Mouse (Mus musculus) hindbrain, embryonic 11.5 days (tissue): ENCODE data around the gene Il1r2. TPM values are rescaled to one million over a fixed set of nuclear protein-coding genes. Genes with fewer than 3 reads are reported as not detected.

Experiments
- ATAC-seq: fragments of 200-750 bp; cut with Nextera tagmentation; 2 replicates; pipeline ENCODE4 v1.8.0; 2017; ENCODE audit warnings: mild to moderate bottlenecking, moderate TSS enrichment, moderate library complexity; ENCODE audit not compliant: low FRiP score
- DNase-seq: peaks from one replicate; pipeline ENCODE4 v3.0.0-alpha.2; 2015; ENCODE audit warnings: low spot score
- H3K27ac ChIP-seq: fragments of 300-500 bp; sonication (generic); 2 replicates; pipeline ENCODE4 v1.5.1; 2014; ENCODE audit warnings: mild to moderate bottlenecking, low read depth, low read length
- H3K27me3 ChIP-seq: fragments of 300-500 bp; sonication (generic); 2 replicates; pipeline ENCODE4 v1.6.1; 2014; ENCODE audit warnings: mild to moderate bottlenecking, low read length, moderate library complexity, mixed read lengths; ENCODE audit not compliant: control insufficient read depth, insufficient read depth
- H3K36me3 ChIP-seq: fragments of 300-500 bp; sonication (generic); 2 replicates; pipeline ENCODE4 v1.6.1; 2014; ENCODE audit warnings: mild to moderate bottlenecking, low read length, moderate library complexity, mixed read lengths; ENCODE audit not compliant: control insufficient read depth, insufficient read depth
- H3K4me1 ChIP-seq: fragments of 300-500 bp; sonication (generic); replicated peaks from 2 replicates; pipeline ENCODE4 v1.6.1; 2014; ENCODE audit warnings: low read length, mixed read lengths; ENCODE audit not compliant: control insufficient read depth, insufficient read depth
- H3K4me2 ChIP-seq: fragments of 300-500 bp; sonication (generic); replicated peaks from 2 replicates; pipeline ENCODE4 v1.6.1; 2014; ENCODE audit warnings: mild to moderate bottlenecking, low read depth, low read length
- H3K4me3 ChIP-seq: fragments of 300-500 bp; sonication (generic); 2 replicates; pipeline ENCODE4 v1.5.1; 2014; ENCODE audit warnings: low read depth, low read length
- H3K9ac ChIP-seq: fragments of 300-500 bp; sonication (generic); 2 replicates; pipeline ENCODE4 v1.6.1; 2014; ENCODE audit warnings: low read depth, low read length
- H3K9me3 ChIP-seq: fragments of 300-500 bp; sonication (generic); 2 replicates; pipeline ENCODE4 v1.6.1; 2016; ENCODE audit warnings: low read length; ENCODE audit not compliant: control insufficient read depth
- WGBS: fragments of 180-500 bp; shearing (Covaris S2); extraction: QIAGEN DNeasy Blood & Tissue Kit; methylation state at CpG from one replicate; pipeline ENCODE4 v1.1.7; 2014; 5-methylcytosine and 5-hydroxymethylcytosine counted together
- polyA plus RNA-seq: library from polyadenylated mRNA; unstranded; fragments of >200 nt; fragmentation: Nextera tagmentation; extraction: Ambion mirVana; gene quantifications from 2 replicates; pipeline ENCODE4 v1.2.1, GENCODE M21; 2014

Gene Il1r2
- polyA plus RNA-seq, 1 experiment from 2014 or later: not detected

GRCm38 (mm10) chr1:40106719-40107118 is 32.8 kb downstream of the Il1r2 start:
- 75% methylated on average over 4 of the region's 4 CpGs for WGBS

GRCm38 (mm10) chr1:40107971-40108749 is 34.3 kb downstream of the Il1r2 start:
- H3K36me3 ChIP-seq: no peaks in the 10 kb centered on the region
- H3K9ac ChIP-seq: no peak overlapping the region
- H3K4me2 ChIP-seq: no peak overlapping the region
- H3K4me3 ChIP-seq: no peak overlapping the region
- no peaks in the 10 kb centered on the region for H3K27me3 ChIP-seq
- 79% methylated on average over 5 of the region's 5 CpGs for WGBS
- no peak overlapping the region for H3K27ac ChIP-seq
- no peaks in the 10 kb centered on the region for H3K4me1 ChIP-seq
- H3K9me3 ChIP-seq: no peaks in the 10 kb centered on the region
- DNase-seq: no peak
- ATAC-seq: no peak

More at GRCm38 (mm10) chr1:40106719-40107118, 32.8 kb downstream of the Il1r2 start:
- Histone ChIP-seq H3K9ac (no peak overlapping the region), H3K27ac (no peak overlapping the region), H3K9me3 (no peaks in the 10 kb centered on the region), H3K36me3 (no peaks in the 10 kb centered on the region), H3K27me3 (no peaks in the 10 kb centered on the region), H3K4me1 (no peaks in the 10 kb centered on the region), H3K4me2 (no peak overlapping the region), H3K4me3 (no peak overlapping the region)
- ATAC-seq: no peak
- no peak for DNase-seq

DNA sequence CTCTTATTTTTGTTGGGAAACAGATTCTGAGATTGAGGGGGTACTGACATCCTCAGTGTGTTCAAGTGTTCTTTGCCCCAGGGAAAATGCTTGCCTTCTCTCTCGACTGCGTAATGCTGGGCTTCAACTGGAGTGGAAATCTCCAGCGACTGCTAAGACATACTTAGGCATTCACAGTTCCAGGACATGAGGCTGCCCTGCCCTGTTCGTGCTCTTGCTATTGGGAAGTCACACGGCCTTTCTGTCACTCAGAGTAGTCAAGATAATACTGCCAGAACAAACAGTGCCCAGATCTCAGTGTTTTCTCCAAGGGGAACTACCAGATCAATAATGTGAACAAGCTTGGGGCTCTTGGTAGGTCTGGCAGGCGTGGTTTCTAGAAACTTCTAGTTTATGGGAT is 35.9 kb downstream of the Il1r2 start:
- no peaks in the 10 kb centered on the region for H3K36me3 ChIP-seq
- H3K9me3 ChIP-seq: no peaks in the 10 kb centered on the region
- H3K4me3 ChIP-seq: no peak overlapping the region
- H3K27ac ChIP-seq: no peak overlapping the region
- no peak overlapping the region for H3K9ac ChIP-seq
- no peaks in the 10 kb centered on the region for H3K4me1 ChIP-seq
- no peaks in the 10 kb centered on the region for H3K27me3 ChIP-seq
- 78% methylated on average over 6 of the region's 6 CpGs for WGBS
- ATAC-seq (no peak), DNase-seq (no peak)
- H3K4me2 ChIP-seq: no peak overlapping the region

DNA sequence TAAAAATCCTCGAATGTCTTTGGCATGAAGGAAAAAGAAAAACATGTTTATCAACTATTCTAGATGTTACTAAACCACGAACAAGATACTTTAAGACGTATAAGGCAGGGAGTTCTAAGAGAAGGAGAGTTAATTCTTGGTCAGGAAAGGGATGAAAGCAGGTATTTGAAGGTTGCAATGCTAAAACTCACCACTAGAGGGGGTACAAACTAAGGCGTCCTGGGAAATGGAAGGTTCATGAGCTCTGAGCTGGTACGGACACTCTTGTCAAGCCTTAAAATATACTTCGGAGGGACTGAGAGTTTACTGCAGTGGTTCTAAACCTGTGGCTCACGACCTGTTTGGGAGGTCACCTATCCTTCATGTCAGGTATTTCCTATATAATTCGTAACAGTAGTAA is 41.4 kb downstream of the Il1r2 start:
- no peak overlapping the region for H3K4me2 ChIP-seq
- no peaks in the 10 kb centered on the region for H3K4me1 ChIP-seq
- peak; percentile 80 for DNase-seq
- no peak overlapping the region for H3K9ac ChIP-seq
- no peak for ATAC-seq
- no peaks in the 10 kb centered on the region for H3K36me3 ChIP-seq
- no peaks in the 10 kb centered on the region for H3K27me3 ChIP-seq
- H3K27ac ChIP-seq: no peak overlapping the region
- 51% methylated on average over 8 of the region's 8 CpGs for WGBS
- no peak overlapping the region for H3K4me3 ChIP-seq
- H3K9me3 ChIP-seq: no peaks in the 10 kb centered on the region

DNA sequence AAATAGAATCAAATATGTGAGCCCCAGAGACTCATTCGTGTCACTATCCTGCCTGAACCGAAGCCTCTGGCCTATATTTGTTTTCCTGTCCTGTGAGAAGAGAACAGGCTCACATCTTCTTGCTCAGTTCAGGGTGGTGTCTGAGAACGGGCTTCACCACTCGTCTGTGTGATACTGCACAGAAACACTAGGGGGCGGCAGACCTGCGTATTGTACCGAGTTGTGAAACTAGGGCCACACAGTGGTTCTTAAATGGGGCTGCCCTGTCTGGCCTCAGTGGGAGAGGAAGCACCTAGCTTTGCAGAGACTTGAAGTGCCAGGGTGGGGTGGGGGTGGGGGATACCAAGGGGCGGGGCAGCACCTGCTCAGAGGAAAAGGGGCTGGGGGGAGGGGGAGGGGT is 42.5 kb downstream of the Il1r2 start:
- H3K27ac ChIP-seq: no peak overlapping the region
- 10% methylated on average over 8 of the region's 8 CpGs for WGBS
- no peak overlapping the region for H3K9ac ChIP-seq
- DNase-seq (peak; percentile 89), ATAC-seq (0 out of 2 replicates have a peak, but pooled peaks have one; percentile 45)
- H3K4me1 ChIP-seq: no peaks in the 10 kb centered on the region
- H3K27me3 ChIP-seq: no peaks in the 10 kb centered on the region
- H3K9me3 ChIP-seq: no peaks in the 10 kb centered on the region
- H3K4me2 ChIP-seq: no peak overlapping the region
- H3K4me3 ChIP-seq: no peak overlapping the region
- no peaks in the 10 kb centered on the region for H3K36me3 ChIP-seq

- H3K27me3 ChIP-seq: no peaks in the 10 kb centered on the region
- H3K4me2 ChIP-seq: no peak overlapping the region
- no peak overlapping the region for H3K9ac ChIP-seq
- WGBS: 47% methylated on average over 9 of the region's 10 CpGs
- H3K4me3 ChIP-seq: no peak overlapping the region
- H3K4me1 ChIP-seq: no peaks in the 10 kb centered on the region
- H3K27ac ChIP-seq: no peak overlapping the region
- H3K9me3 ChIP-seq: no peaks in the 10 kb centered on the region
- ATAC-seq: 0 out of 2 replicates have a peak, but pooled peaks have one; percentile 12
- H3K36me3 ChIP-seq: no peaks in the 10 kb centered on the region
- peak; percentile 29 for DNase-seq
These were observed 43.7 kb downstream of the Il1r2 start for GRCm38 (mm10) chr1:40117565-40117964.

- no peaks in the 10 kb centered on the region for H3K4me1 ChIP-seq
- H3K27me3 ChIP-seq: no peaks in the 10 kb centered on the region
- no peak for DNase-seq
- H3K9me3 ChIP-seq: no peaks in the 10 kb centered on the region
- H3K27ac ChIP-seq: no peak overlapping the region
- no peak overlapping the region for H3K4me3 ChIP-seq
- no peak overlapping the region for H3K9ac ChIP-seq
- ATAC-seq: no peak
- WGBS: 85% methylated on average over 4 of the region's 4 CpGs
- no peaks in the 10 kb centered on the region for H3K36me3 ChIP-seq
- no peak overlapping the region for H3K4me2 ChIP-seq
These were observed 50.4 kb downstream of the Il1r2 start for GRCm38 (mm10) chr1:40124237-40124636.

GRCm38 (mm10) chr1:40128481-40128880 is 54.6 kb downstream of the Il1r2 start:
- H3K9ac ChIP-seq: no peak overlapping the region
- DNase-seq (no peak), ATAC-seq (no peak)
- no peaks in the 10 kb centered on the region for H3K4me1 ChIP-seq
- H3K27me3 ChIP-seq: no peaks in the 10 kb centered on the region
- no peak overlapping the region for H3K27ac ChIP-seq
- H3K9me3 ChIP-seq: no peaks in the 10 kb centered on the region
- H3K4me3 ChIP-seq: no peak overlapping the region
- 91% methylated on average over 4 of the region's 4 CpGs for WGBS
- no peaks in the 10 kb centered on the region for H3K36me3 ChIP-seq
- H3K4me2 ChIP-seq: no peak overlapping the region

DNA sequence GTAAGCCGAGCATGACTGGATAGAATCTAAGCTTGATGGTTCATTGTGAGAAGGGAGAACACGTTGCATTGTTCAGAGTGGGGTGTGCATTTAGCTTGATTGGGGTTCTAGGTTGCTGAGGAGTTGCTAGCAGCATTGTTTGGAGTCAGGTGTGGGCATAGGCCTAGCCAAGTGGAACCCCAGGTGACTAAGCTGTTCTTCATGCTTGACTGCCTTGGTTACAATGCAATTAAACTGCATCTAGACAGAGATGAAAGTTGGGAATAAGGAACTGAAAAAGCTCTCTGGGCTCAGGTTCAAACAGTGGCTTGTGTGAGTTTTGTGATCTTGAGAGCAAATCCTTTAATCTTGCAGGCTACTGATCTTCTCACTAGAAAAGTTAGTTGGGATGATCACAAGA is 55.4 kb downstream of the Il1r2 start:
- H3K4me1 ChIP-seq: no peaks in the 10 kb centered on the region
- H3K9me3 ChIP-seq: no peaks in the 10 kb centered on the region
- H3K4me2 ChIP-seq: no peak overlapping the region
- no peak overlapping the region for H3K4me3 ChIP-seq
- 68% methylated on average over 2 of the region's 2 CpGs for WGBS
- no peak for ATAC-seq
- no peak overlapping the region for H3K27ac ChIP-seq
- no peaks in the 10 kb centered on the region for H3K27me3 ChIP-seq
- H3K36me3 ChIP-seq: no peaks in the 10 kb centered on the region
- DNase-seq: no peak
- H3K9ac ChIP-seq: no peak overlapping the region
